8 mouse cellular contexts compared by ENCODE assay signal in the genomic region with DNA sequence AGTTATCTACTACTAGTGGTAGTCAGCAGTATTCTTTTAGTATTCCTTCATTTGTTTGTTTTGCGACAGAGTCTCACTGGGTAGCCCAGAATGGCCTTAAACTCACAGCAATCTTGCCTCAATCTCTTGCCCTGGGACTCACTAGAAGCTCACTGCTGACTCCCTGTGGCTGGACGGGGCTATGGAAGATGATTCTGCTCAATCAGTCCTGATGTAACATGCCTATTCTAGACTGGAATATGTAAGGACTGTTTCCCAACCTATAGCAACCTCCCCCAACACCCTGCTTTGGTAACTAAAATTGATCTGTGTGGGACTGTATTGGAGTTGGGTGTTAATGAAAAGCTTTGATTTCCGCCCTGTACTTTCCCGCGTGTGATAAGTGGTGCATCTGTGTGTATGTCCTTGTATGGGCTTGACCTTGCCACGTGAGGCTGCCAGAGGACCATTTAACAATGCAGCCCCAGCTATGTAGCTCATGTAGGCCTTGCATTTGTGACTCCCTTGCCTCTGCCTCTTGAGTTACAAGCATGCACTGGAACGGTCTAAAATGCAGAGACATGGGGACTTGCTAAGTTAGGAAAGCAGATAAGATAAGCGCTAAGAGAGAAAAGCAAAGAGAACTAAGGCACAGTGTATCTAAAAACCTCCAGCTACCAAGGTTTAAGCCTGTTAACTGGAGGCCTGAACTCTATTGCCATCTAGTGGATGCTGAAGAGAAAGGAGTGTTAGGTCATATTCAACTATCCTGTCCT. TPM values are rescaled to one million over a fixed set of nuclear protein-coding genes. Genes with fewer than 3 reads are reported as not detected.
A peak's percentile ranks its signal among the peaks of the same experiment; 100 is the strongest.
DNase-seq lines count a peak whose midpoint lies in the region; ATAC-seq and TF ChIP-seq lines count a peak whose summit lies in the region.

No protein-coding gene starts in this region.

- no peaks in the 10 kb centered on the region for H3K4me1 ChIP-seq in testis, adult 2 months (ENCODE audit: control insufficient read depth, insufficient read depth, low read length)
- no peaks in the 10 kb centered on the region for H3K4me1 ChIP-seq in forebrain, postnatal 0 days (ENCODE audit: insufficient read depth)
- H3K4me1 ChIP-seq in intestine, embryonic 14.5 days (replicated peaks; ENCODE audit: control insufficient read depth, insufficient read depth, low read length) = peaks cover 4% of the 10 kb centered on the region; the same call in 1 of the 2 replicates
- no peaks in the 10 kb centered on the region for H3K4me1 ChIP-seq in midbrain, postnatal 0 days (ENCODE audit: insufficient read depth, low read length)

- no peak overlapping the region for H3K9ac ChIP-seq in forebrain, postnatal 0 days
- H3K9ac ChIP-seq in intestine, embryonic 14.5 days (ENCODE audit: low read length) = no peak overlapping the region
- no peak overlapping the region for H3K9ac ChIP-seq in midbrain, postnatal 0 days (replicated peaks; ENCODE audit: low read length, poor library complexity, severe bottlenecking)

- 35% methylated on average over 8 of the region's 8 CpGs for WGBS in forebrain, postnatal 0 days
- 25% methylated on average over 8 of the region's 8 CpGs for WGBS in intestine, embryonic 14.5 days
- WGBS in midbrain, postnatal 0 days = 31% methylated on average over 8 of the region's 8 CpGs

- H3K9me3 ChIP-seq in forebrain, postnatal 0 days (ENCODE audit: low read length) = no peaks in the 10 kb centered on the region
- H3K9me3 ChIP-seq in intestine, embryonic 14.5 days (ENCODE audit: control insufficient read depth, low read length) = no peaks in the 10 kb centered on the region
- H3K9me3 ChIP-seq in midbrain, postnatal 0 days (ENCODE audit: low read length) = no peaks in the 10 kb centered on the region

- H3K27me3 ChIP-seq in testis, adult 2 months (ENCODE audit: control insufficient read depth, insufficient read depth, low read length) = no peaks in the 10 kb centered on the region
- no peaks in the 10 kb centered on the region for H3K27me3 ChIP-seq in forebrain, postnatal 0 days (ENCODE audit: insufficient read depth, low read length)
- no peaks in the 10 kb centered on the region for H3K27me3 ChIP-seq in intestine, embryonic 14.5 days (replicated peaks; ENCODE audit: control insufficient read depth, insufficient read depth, low read length)
- H3K27me3 ChIP-seq in midbrain, postnatal 0 days (ENCODE audit: insufficient read depth, low read length) = no peaks in the 10 kb centered on the region

- H3K36me3 ChIP-seq in testis, adult 2 months (ENCODE audit: control insufficient read depth, insufficient read depth, low read length) = no peaks in the 10 kb centered on the region; the same call in 1 of the 2 replicates
- peaks cover 7% of the 10 kb centered on the region; the same call in 1 of the 2 replicates for H3K36me3 ChIP-seq in forebrain, postnatal 0 days (ENCODE audit: insufficient read depth)
- H3K36me3 ChIP-seq in intestine, embryonic 14.5 days (ENCODE audit: control insufficient read depth, insufficient read depth, low read length) = peaks cover 8% of the 10 kb centered on the region; the same call in 1 of the 2 replicates
- H3K36me3 ChIP-seq in midbrain, postnatal 0 days (ENCODE audit: insufficient read depth, low read length) = no peaks in the 10 kb centered on the region

- TF ChIP-seq POLR2A in testis, adult 2 months (IDR thresholded peaks at IDR 0.05; ENCODE audit: control insufficient read depth, low read depth, low read length) = no peak

- TF ChIP-seq CTCF in testis, adult 2 months (IDR thresholded peaks at IDR 0.05; ENCODE audit: control insufficient read depth, insufficient read depth, insufficient replicate concordance, low read depth, low read length) = peak; percentile 16; the same call in 1 of the 2 replicates
- peak; percentile 84 for TF ChIP-seq CTCF in forebrain, postnatal 0 days (IDR thresholded peaks at IDR 0.05; ENCODE audit: low read depth)
- peak; percentile 89 for TF ChIP-seq CTCF in midbrain, postnatal 0 days (IDR thresholded peaks at IDR 0.05)

- no peak overlapping the region for H3K4me2 ChIP-seq in forebrain, postnatal 0 days (ENCODE audit: low read depth)
- H3K4me2 ChIP-seq in intestine, embryonic 14.5 days (ENCODE audit: low read length) = no peak overlapping the region
- no peak overlapping the region for H3K4me2 ChIP-seq in midbrain, postnatal 0 days (ENCODE audit: low read depth, low read length, poor library complexity, severe bottlenecking)

- 0 out of 2 replicates have a peak overlapping the region, but pooled peaks have one; percentile 23 for H3K27ac ChIP-seq in testis, adult 2 months (ENCODE audit: control insufficient read depth, insufficient read depth, low read depth, low read length)
- peak overlapping the region; percentile 9; the same call in 1 of the 2 replicates for H3K27ac ChIP-seq in forebrain, postnatal 0 days (ENCODE audit: low read depth, low read length)
- no peak overlapping the region for H3K27ac ChIP-seq in intestine, embryonic 14.5 days (ENCODE audit: low read depth)
- H3K27ac ChIP-seq in midbrain, postnatal 0 days (ENCODE audit: low read depth, low read length) = no peak overlapping the region

- peak overlapping the region; percentile 39; the same call in 1 of the 2 replicates for H3K4me3 ChIP-seq in testis, adult 2 months (ENCODE audit: control insufficient read depth, low read depth, low read length)
- no peak overlapping the region for H3K4me3 ChIP-seq in forebrain, postnatal 0 days (ENCODE audit: low read depth, low read length)
- no peak overlapping the region for H3K4me3 ChIP-seq in intestine, embryonic 14.5 days (ENCODE audit: low read depth, low read length)
- no peak overlapping the region for H3K4me3 ChIP-seq in midbrain, postnatal 0 days (ENCODE audit: low read depth, low read length)

- no peak for DNase-seq in testis, postnatal 14 days (ENCODE audit: low spot score)
- peak; percentile 87 for DNase-seq in brain, adult 2 months (ENCODE audit: low read depth, low spot score)
- DNase-seq in forebrain, postnatal 0 days = peak; percentile 72
- peak; percentile 71 for DNase-seq in intestine, embryonic 14.5 days (ENCODE audit: low spot score)
- peak; percentile 50 for DNase-seq in liver
- DNase-seq in midbrain, postnatal 0 days (ENCODE audit: low spot score) = peak; percentile 86
- DNase-seq in thymus, postnatal 36 days = peak; percentile 39 to 46

- peak; percentile 90 for ATAC-seq in forebrain, postnatal 0 days
- peak; percentile 69 for ATAC-seq in intestine, embryonic 14.5 days (replicated peaks; ENCODE audit: low FRiP score, low TSS enrichment, low read depth)
- no peak; the same call in 1 of the 2 replicates for ATAC-seq in midbrain, postnatal 0 days (ENCODE audit: low FRiP score)

RNA-seq across cellular contexts. Expression of gene Fam71f2, which starts 0.7 kb away (rescaled TPM):
- 1,251 and 1,390 TPM in 2 replicates for polyA plus RNA-seq in testis, adult 2 months (2012; rRNA removed)
- total RNA-seq in forebrain, postnatal 0 days (2014; rRNA removed) = 0.62 TPM in 1 of 2 replicates, not detected in the other
- polyA plus RNA-seq in forebrain, postnatal 0 days (2015; fragmentation: Nextera tagmentation; extraction: Ambion mirVana) = 0.64 and 0.79 TPM in 2 replicates
- polyA plus RNA-seq in intestine, embryonic 14.5 days (2014; fragmentation: Nextera tagmentation; extraction: Ambion mirVana) = 0.20 and 0.48 TPM in 2 replicates
- total RNA-seq in midbrain, postnatal 0 days (2014; rRNA removed) = 0.44 and 0.52 TPM in 2 replicates
- 0.52 and 0.58 TPM in 2 replicates for polyA plus RNA-seq in midbrain, postnatal 0 days (2015; fragmentation: Nextera tagmentation; extraction: Ambion mirVana)

RNA-seq across cellular contexts. Expression of gene Hilpda, which starts 6.4 kb away (rescaled TPM):
- 54.0 and 56.2 TPM in 2 replicates for polyA plus RNA-seq in testis, adult 2 months (2012; rRNA removed)
- 16.8 and 26.4 TPM in 2 replicates for total RNA-seq in forebrain, postnatal 0 days (2014; rRNA removed)
- polyA plus RNA-seq in forebrain, postnatal 0 days (2015; fragmentation: Nextera tagmentation; extraction: Ambion mirVana) = 37.4 and 41.2 TPM in 2 replicates
- 38.1 and 42.8 TPM in 2 replicates for polyA plus RNA-seq in intestine, embryonic 14.5 days (2014; fragmentation: Nextera tagmentation; extraction: Ambion mirVana)
- 14.4 and 21.2 TPM in 2 replicates for total RNA-seq in midbrain, postnatal 0 days (2014; rRNA removed)
- polyA plus RNA-seq in midbrain, postnatal 0 days (2015; fragmentation: Nextera tagmentation; extraction: Ambion mirVana) = 24.2 and 25.4 TPM in 2 replicates

RNA-seq across cellular contexts. Expression of gene Fam71f1, which starts 40.2 kb away (rescaled TPM):
- polyA plus RNA-seq in testis, adult 2 months (2012; rRNA removed) = 369 and 372 TPM in 2 replicates
- not detected in 2 replicates for total RNA-seq in forebrain, postnatal 0 days (2014; rRNA removed)
- not detected in 2 replicates for polyA plus RNA-seq in forebrain, postnatal 0 days (2015; fragmentation: Nextera tagmentation; extraction: Ambion mirVana)
- polyA plus RNA-seq in intestine, embryonic 14.5 days (2014; fragmentation: Nextera tagmentation; extraction: Ambion mirVana) = 0.11 and 0.26 TPM in 2 replicates
- total RNA-seq in midbrain, postnatal 0 days (2014; rRNA removed) = not detected in 2 replicates
- polyA plus RNA-seq in midbrain, postnatal 0 days (2015; fragmentation: Nextera tagmentation; extraction: Ambion mirVana) = not detected in 2 replicates

Comparison
In these comparisons a context has a peak if more than half of its experiments do, and no peak if none do; other contexts are left out.
1. H3K27ac ChIP-seq: peak in testis, adult 2 months (single experiment) and forebrain, postnatal 0 days (single experiment); none in intestine, embryonic 14.5 days (single experiment) and midbrain, postnatal 0 days (single experiment).
2. CTCF ChIP-seq: peak in every context shown above with its lines; median percentile 89 in midbrain, postnatal 0 days; 84 in forebrain, postnatal 0 days; 16 in testis, adult 2 months.
3. RNA of gene Fam71f2, which starts 0.7 kb away (polyA plus RNA-seq): 1,251 to 1,390 TPM in testis, adult 2 months; 0.64 to 0.79 TPM in forebrain, postnatal 0 days, 0.52 to 0.58 TPM in midbrain, postnatal 0 days and 0.20 to 0.48 TPM in intestine, embryonic 14.5 days; every median in the first group is over 100 times any median in the second.
4. RNA of gene Fam71f1, which starts 40.2 kb away (polyA plus RNA-seq): 369 to 372 TPM in testis, adult 2 months; 0.11 to 0.26 TPM in intestine, embryonic 14.5 days, not detected in forebrain, postnatal 0 days and not detected in midbrain, postnatal 0 days; every median in the first group is over 100 times any median in the second.